Mouse (Mus musculus): ENCODE results near the gene Rras2. TPM values are rescaled to one million over a fixed set of nuclear protein-coding genes. Genes with fewer than 3 reads are reported as not detected.

Gene Rras2
- 33.6 and 36.4 TPM in 2 replicates for polyA plus RNA-seq (2015; fragmentation: Nextera tagmentation; extraction: Ambion mirVana)

GRCm38 (mm10) chr7:114117444-114117905 lies at the start of gene Rras2:
Gene Rras2 (minus strand): TSS chr7:114117781.
- Histone ChIP-seq H3K9ac (replicated peaks; ENCODE audit: low read length) (peak within 1 kb of the TSS; percentile 89), H3K4me3 (ENCODE audit: low read length) (peak within 1 kb of the TSS; percentile 88), H3K4me2 (replicated peaks; ENCODE audit: low read depth, low read length) (peak within 1 kb of the TSS; percentile 85), H3K27ac (ENCODE audit: low read length) (peak within 1 kb of the TSS; percentile 97), H3K27me3 (ENCODE audit: insufficient read depth, low read length) (no peaks in the 10 kb centered on the region), H3K4me1 (ENCODE audit: insufficient read depth, low read length) (peaks cover 20% of the 10 kb centered on the region), H3K9me3 (ENCODE audit: low read length) (no peaks in the 10 kb centered on the region), H3K36me3 (ENCODE audit: insufficient read depth, low read length) (no peaks in the 10 kb centered on the region)
- peak; percentile 99 for ATAC-seq (ENCODE audit: low FRiP score, low TSS enrichment)
- under 1% methylated on average over 46 of the region's 55 CpGs for WGBS

GRCm38 (mm10) chr7:114162975-114163374 lies 45.4 kb upstream of the Rras2 start:
- Histone ChIP-seq H3K27ac (ENCODE audit: low read length) (no peak overlapping the region), H3K36me3 (ENCODE audit: insufficient read depth, low read length) (no peaks in the 10 kb centered on the region), H3K4me1 (ENCODE audit: insufficient read depth, low read length) (no peaks in the 10 kb centered on the region), H3K4me3 (ENCODE audit: low read length) (no peak overlapping the region), H3K27me3 (ENCODE audit: insufficient read depth, low read length) (no peaks in the 10 kb centered on the region), H3K9ac (replicated peaks; ENCODE audit: low read length) (no peak overlapping the region), H3K4me2 (replicated peaks; ENCODE audit: low read depth, low read length) (no peak overlapping the region), H3K9me3 (ENCODE audit: low read length) (no peaks in the 10 kb centered on the region)
- ATAC-seq (ENCODE audit: low FRiP score, low TSS enrichment): no peak
- 80% methylated on average over 5 of the region's 5 CpGs for WGBS

DNA sequence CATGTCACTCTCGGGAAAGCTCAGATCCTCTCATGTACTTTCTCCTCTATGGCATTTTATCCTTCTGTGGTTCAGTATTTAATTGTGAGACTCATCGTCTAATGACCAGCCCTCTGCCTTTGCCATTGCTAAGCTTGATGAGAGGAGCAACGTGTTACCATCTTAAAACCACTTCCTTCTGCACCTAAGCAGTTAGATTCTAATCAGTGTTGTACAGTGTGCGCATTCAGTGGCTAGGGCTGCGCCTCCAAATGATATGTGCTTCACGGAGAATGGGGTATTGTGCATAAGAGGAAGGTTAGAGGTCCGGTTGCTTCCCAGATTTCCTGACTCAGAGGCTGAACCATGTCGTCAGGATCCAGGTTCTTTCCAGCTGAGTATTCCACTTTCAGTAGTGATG lies 43.5 kb upstream of the Rras2 start:
- Histone ChIP-seq H3K4me2 (replicated peaks; ENCODE audit: low read depth, low read length) (no peak overlapping the region), H3K27me3 (ENCODE audit: insufficient read depth, low read length) (no peaks in the 10 kb centered on the region), H3K4me1 (ENCODE audit: insufficient read depth, low read length) (no peaks in the 10 kb centered on the region), H3K27ac (ENCODE audit: low read length) (no peak overlapping the region), H3K9ac (replicated peaks; ENCODE audit: low read length) (no peak overlapping the region), H3K4me3 (ENCODE audit: low read length) (no peak overlapping the region), H3K9me3 (ENCODE audit: low read length) (no peaks in the 10 kb centered on the region), H3K36me3 (ENCODE audit: insufficient read depth, low read length) (no peaks in the 10 kb centered on the region)
- WGBS: 67% methylated on average over 8 of the region's 8 CpGs
- ATAC-seq (ENCODE audit: low FRiP score, low TSS enrichment): no peak

GRCm38 (mm10) chr7:114157716-114158278 lies 40.2 kb upstream of the Rras2 start:
- Histone ChIP-seq H3K4me3 (ENCODE audit: low read length) (no peak overlapping the region), H3K9ac (replicated peaks; ENCODE audit: low read length) (no peak overlapping the region), H3K9me3 (ENCODE audit: low read length) (no peaks in the 10 kb centered on the region), H3K4me2 (replicated peaks; ENCODE audit: low read depth, low read length) (no peak overlapping the region), H3K27me3 (ENCODE audit: insufficient read depth, low read length) (no peaks in the 10 kb centered on the region), H3K27ac (ENCODE audit: low read length) (no peak overlapping the region), H3K36me3 (ENCODE audit: insufficient read depth, low read length) (no peaks in the 10 kb centered on the region), H3K4me1 (ENCODE audit: insufficient read depth, low read length) (no peaks in the 10 kb centered on the region)
- ATAC-seq (ENCODE audit: low FRiP score, low TSS enrichment): no peak
- 80% methylated on average over 12 of the region's 12 CpGs for WGBS

GRCm38 (mm10) chr7:114156364-114156763 lies 38.8 kb upstream of the Rras2 start:
- no peaks in the 10 kb centered on the region for H3K27me3 ChIP-seq (ENCODE audit: insufficient read depth, low read length)
- no peak overlapping the region for H3K9ac ChIP-seq (replicated peaks; ENCODE audit: low read length)
- no peaks in the 10 kb centered on the region for H3K4me1 ChIP-seq (ENCODE audit: insufficient read depth, low read length)
- H3K27ac ChIP-seq (ENCODE audit: low read length): no peak overlapping the region
- H3K36me3 ChIP-seq (ENCODE audit: insufficient read depth, low read length): no peaks in the 10 kb centered on the region
- no peaks in the 10 kb centered on the region for H3K9me3 ChIP-seq (ENCODE audit: low read length)
- H3K4me2 ChIP-seq (replicated peaks; ENCODE audit: low read depth, low read length): no peak overlapping the region
- 94% methylated on average over 4 of the region's 4 CpGs for WGBS
- ATAC-seq (ENCODE audit: low FRiP score, low TSS enrichment): no peak
- H3K4me3 ChIP-seq (ENCODE audit: low read length): no peak overlapping the region

DNA sequence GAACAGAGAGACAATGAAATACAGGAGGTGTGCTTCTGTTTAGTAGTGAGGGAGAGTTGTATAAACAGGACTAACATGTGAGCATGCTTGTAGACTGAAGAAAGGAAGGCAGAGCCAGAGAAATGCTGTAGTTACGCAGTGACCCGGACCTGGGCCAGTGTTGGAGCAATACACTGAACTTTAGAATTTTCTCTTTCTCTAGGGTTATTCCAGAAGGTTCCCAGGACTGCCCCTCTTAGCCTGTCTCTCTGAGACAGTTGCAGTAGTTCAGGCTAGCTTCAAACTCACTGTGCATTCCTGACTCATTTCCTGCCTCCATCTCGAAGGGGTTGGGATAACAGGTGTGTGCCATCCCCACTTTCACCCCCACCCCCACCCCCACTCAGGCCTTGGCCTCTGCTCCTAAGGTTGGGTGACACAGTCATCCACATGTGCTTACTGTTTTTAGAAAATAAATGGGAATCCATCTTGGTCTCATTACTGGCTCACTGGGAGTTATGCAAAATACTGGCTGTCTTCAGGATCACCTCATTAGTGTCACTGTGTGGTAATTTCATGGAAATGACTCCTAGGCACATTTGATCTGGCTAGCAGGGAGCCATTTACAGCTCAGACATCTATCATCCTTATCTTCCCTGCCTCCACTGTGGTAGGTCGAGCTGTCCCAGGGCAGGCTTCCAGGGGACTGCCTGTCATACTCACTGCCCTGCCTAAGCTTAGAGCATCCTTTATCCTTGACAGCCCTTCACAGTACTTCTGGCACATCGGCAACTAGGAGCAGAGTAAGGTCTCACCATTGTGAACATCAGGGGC lies 37.7 kb upstream of the Rras2 start:
- ATAC-seq (ENCODE audit: low FRiP score, low TSS enrichment): no peak
- no peak overlapping the region for H3K27ac ChIP-seq (ENCODE audit: low read length)
- 41% methylated on average over 5 of the region's 5 CpGs for WGBS

GRCm38 (mm10) chr7:114151036-114151780 lies 33.6 kb upstream of the Rras2 start:
- no peak overlapping the region for H3K4me3 ChIP-seq (ENCODE audit: low read length)
- ATAC-seq (ENCODE audit: low FRiP score, low TSS enrichment): no peak
- H3K9me3 ChIP-seq (ENCODE audit: low read length): peaks cover 8% of the 10 kb centered on the region; the same call in 1 of the 2 replicates
- no peaks in the 10 kb centered on the region for H3K4me1 ChIP-seq (ENCODE audit: insufficient read depth, low read length)
- H3K4me2 ChIP-seq (replicated peaks; ENCODE audit: low read depth, low read length): no peak overlapping the region
- no peaks in the 10 kb centered on the region for H3K27me3 ChIP-seq (ENCODE audit: insufficient read depth, low read length)
- WGBS: 96% methylated on average over 5 of the region's 5 CpGs
- no peak overlapping the region for H3K9ac ChIP-seq (replicated peaks; ENCODE audit: low read length)
- no peak overlapping the region for H3K27ac ChIP-seq (ENCODE audit: low read length)
- H3K36me3 ChIP-seq (ENCODE audit: insufficient read depth, low read length): no peaks in the 10 kb centered on the region

More for the DNA sequence above, 37.7 kb upstream of the Rras2 start:
- H3K27me3 ChIP-seq (ENCODE audit: insufficient read depth, low read length): no peaks in the 10 kb centered on the region
- H3K9me3 ChIP-seq (ENCODE audit: low read length): peaks cover 5% of the 10 kb centered on the region; the same call in 1 of the 2 replicates
- no peak overlapping the region for H3K4me3 ChIP-seq (ENCODE audit: low read length)
- no peaks in the 10 kb centered on the region for H3K36me3 ChIP-seq (ENCODE audit: insufficient read depth, low read length)
- no peak overlapping the region for H3K9ac ChIP-seq (replicated peaks; ENCODE audit: low read length)
- H3K4me2 ChIP-seq (replicated peaks; ENCODE audit: low read depth, low read length): no peak overlapping the region
- no peaks in the 10 kb centered on the region for H3K4me1 ChIP-seq (ENCODE audit: insufficient read depth, low read length)

DNA sequence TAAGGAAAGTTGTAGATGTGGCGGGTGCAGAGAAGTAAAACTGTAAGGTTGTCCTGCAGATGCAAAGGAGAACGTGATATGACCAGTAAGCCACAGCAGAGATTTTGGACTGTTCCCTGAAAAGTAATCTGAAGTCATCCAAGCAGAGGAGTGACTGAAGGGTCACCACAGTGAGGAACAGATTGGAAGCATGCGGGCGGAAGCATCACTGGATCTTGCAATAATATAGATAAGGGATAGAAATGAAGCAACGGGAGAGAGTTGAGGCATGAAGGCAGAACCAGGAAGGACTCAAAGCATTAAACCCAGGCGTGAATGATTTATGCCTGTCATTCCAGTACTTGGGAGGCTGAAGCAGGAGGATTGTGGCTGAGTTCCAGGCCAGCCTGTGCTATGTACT lies 32.0 kb upstream of the Rras2 start:
- H3K9ac ChIP-seq (replicated peaks; ENCODE audit: low read length): no peak overlapping the region
- H3K27me3 ChIP-seq (ENCODE audit: insufficient read depth, low read length): no peaks in the 10 kb centered on the region
- H3K27ac ChIP-seq (ENCODE audit: low read length): no peak overlapping the region
- H3K4me1 ChIP-seq (ENCODE audit: insufficient read depth, low read length): no peaks in the 10 kb centered on the region
- H3K36me3 ChIP-seq (ENCODE audit: insufficient read depth, low read length): no peaks in the 10 kb centered on the region
- WGBS: 72% methylated on average over 6 of the region's 6 CpGs
- no peak overlapping the region for H3K4me2 ChIP-seq (replicated peaks; ENCODE audit: low read depth, low read length)
- H3K4me3 ChIP-seq (ENCODE audit: low read length): no peak overlapping the region
- H3K9me3 ChIP-seq (ENCODE audit: low read length): peaks cover 8% of the 10 kb centered on the region; the same call in 1 of the 2 replicates
- no peak for ATAC-seq (ENCODE audit: low FRiP score, low TSS enrichment)

GRCm38 (mm10) chr7:114149135-114149534 lies 31.6 kb upstream of the Rras2 start:
- ATAC-seq (ENCODE audit: low FRiP score, low TSS enrichment): peak; percentile 67
- no peak overlapping the region for H3K27ac ChIP-seq (ENCODE audit: low read length)

More at GRCm38 (mm10) chr7:114149135-114149534, 31.6 kb upstream of the Rras2 start:
- H3K36me3 ChIP-seq (ENCODE audit: insufficient read depth, low read length): no peaks in the 10 kb centered on the region
- H3K4me2 ChIP-seq (replicated peaks; ENCODE audit: low read depth, low read length): no peak overlapping the region
- 14% methylated on average over 4 of the region's 4 CpGs for WGBS
- H3K9me3 ChIP-seq (ENCODE audit: low read length): peaks cover 8% of the 10 kb centered on the region; the same call in 1 of the 2 replicates
- H3K9ac ChIP-seq (replicated peaks; ENCODE audit: low read length): no peak overlapping the region
- no peaks in the 10 kb centered on the region for H3K27me3 ChIP-seq (ENCODE audit: insufficient read depth, low read length)
- no peaks in the 10 kb centered on the region for H3K4me1 ChIP-seq (ENCODE audit: insufficient read depth, low read length)
- no peak overlapping the region for H3K4me3 ChIP-seq (ENCODE audit: low read length)
